Mouse (Mus musculus) lung, postnatal 25 days (tissue): ENCODE data around the gene Tnxb.
"Not testable (repeated sequence)": the region's sequence is repeated elsewhere in the genome, so short reads cannot be mapped to it uniquely, and the experiment has no call there.

ENCODE experiments used
- DNase-seq: peaks from one replicate; pipeline ENCODE4 v3.0.0; 2022; ENCODE audit warnings: low spot score

The Tnxb gene

DNA sequence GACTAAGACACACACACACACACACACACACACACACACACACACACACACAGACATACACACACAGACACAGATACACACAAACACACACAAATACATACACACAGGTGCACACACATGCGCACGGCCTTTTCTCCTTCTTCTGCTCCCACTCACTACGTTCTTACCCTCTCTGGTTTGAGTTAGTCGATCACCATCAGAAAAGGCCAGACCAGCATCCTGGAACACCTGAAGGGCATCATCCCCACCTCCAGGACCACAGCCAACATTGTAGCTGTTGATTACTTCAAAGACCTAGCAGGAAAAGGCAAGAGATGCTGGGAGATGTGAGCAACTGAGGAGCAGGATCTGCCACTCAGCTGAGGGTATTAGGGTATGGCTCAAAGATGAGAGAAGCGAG lies 67.1 kb downstream of the Tnxb start:
- DNase-seq = not testable (repeated sequence)

GRCm38 (mm10) chr17:34739708-34740107 lies 69.4 kb downstream of the Tnxb start:
- not testable (repeated sequence) for DNase-seq

DNA sequence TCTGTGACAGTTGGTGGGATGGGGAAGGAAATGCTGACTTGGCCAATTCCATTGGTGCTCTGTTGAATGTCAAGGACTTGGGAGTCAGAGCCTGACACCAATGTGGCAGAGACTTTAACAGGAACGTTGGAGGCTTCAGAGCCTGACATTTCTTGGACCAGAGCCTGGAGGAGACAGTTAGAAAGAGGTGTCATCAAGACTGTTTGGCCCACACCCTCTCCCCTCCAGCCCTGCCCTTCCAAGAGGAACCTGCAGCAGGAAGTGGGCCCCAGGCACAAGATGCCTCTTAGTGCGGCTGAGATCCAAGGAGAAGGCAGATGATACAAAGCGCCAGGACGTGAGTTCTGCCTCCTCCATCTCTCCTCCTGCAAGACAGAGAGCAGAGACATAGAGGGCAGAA lies 69.9 kb downstream of the Tnxb start:
- no peak for DNase-seq

DNA sequence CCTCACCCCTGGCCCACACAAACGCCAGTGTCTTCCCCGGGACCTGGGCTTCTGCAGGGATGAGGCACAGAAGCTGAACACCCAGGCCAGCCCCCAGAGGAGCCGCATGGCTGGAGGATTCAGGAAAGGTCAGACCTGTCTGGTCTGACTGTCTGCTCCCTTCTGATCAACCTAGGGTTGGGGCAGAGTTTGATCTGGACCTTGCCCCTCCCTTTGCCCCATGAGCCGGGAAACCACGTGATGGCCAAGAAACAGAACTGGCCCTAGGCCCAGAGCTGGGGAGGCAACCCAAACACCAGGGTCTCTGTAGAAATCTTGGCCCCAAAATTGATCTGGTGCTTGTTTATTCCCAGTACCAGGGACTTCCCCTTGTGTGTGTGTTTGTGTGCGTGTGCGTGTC lies 73.4 kb downstream of the Tnxb start, which contains the start of gene C4b:
TSS of gene C4b (minus strand) at position 164 of the 400 bp plus-strand sequence.
- DNase-seq = peak; percentile 14

DNA sequence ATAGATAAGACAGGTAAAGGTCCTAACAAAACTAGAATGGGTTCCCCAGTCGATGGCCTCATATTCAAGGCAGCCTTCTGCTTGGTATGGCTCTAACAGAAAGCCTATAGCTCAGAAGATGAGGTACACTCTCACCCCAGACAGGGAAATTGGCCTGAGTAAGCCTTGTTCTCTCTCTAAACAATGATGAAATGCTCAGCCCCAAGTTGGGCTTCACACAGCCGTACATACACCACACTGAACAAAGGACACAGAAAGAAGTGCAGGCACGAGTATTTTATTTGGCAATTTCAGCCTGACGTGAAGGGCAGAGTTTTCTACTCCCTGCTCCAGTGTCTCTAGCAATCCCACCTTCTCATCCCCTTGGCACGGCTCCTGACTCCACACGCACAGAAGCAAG lies 73.9 kb downstream of the Tnxb start:
- no peak for DNase-seq

DNA sequence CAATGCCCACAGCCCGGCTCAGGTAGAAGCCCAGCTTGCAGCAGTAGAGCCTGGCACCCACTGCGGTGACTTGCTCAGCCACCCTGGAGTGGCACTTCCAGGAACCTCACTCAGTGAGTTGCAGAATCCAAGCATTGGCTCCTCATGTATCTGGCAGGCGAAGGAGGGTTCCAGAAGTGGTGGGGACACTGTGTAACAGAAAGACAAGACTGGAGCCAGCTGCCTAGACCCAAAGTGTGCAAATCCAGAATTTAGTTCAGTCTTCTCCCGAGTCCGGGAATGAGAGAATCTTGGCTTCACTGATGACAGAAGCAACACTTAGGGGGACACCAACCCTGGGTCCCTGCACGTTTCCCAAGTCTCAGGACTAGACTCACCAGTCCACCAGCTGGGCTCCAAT lies 74.3 kb downstream of the Tnxb start:
- not testable (repeated sequence) for DNase-seq

DNA sequence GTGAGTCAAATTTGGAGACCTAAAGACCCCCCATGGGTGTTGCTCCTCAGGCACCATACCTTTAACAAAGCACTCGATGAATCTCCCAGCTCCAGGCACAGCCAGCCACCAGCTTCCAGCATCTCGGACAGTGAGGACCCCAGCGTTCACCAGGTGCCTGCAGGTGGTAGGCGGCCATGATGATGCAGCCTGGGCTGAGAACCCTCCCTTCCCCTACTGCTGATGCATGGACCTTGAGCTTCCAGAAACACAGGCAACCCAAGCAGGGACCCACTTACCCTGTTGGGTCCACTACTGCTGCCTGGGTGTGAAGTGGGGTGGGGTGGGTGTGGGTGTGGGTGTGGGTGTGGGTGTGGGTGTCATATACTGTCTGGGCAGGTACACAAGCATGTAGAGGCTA lies 74.8 kb downstream of the Tnxb start:
- DNase-seq = not testable (repeated sequence)

- no peak for DNase-seq
These were observed 76.2 kb downstream of the Tnxb start for GRCm38 (mm10) chr17:34746531-34746930.

- no peak for DNase-seq
These were observed 91.1 kb downstream of the Tnxb start for GRCm38 (mm10) chr17:34761471-34761870.
